Mouse (Mus musculus): Measurements from ENCODE around the gene Celf2. TPM values are rescaled to one million over a fixed set of nuclear protein-coding genes. Genes with fewer than 3 reads are reported as not detected.

The Celf2 gene
- polyA plus RNA-seq, 1 experiment, result 8.9 TPM

DNA sequence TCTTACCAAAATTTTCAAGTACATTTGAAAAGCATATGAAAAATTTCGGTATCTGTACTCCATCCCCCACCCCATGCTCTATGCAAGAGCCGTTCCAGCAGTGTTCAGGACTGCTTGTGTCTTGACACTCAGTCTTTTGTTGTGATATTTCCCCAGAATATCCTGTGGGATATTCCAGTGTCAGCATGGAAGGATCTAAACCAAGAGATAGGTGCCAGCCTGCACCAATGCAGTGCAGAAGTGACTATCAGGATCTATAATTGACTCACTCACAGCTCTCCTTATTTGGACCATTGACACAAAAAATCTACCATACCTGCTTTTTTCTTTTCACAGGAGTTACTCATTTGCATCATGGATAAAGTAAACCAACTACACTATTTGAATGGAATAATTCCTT, 116.9 kb downstream of the Celf2 start:
- Histone ChIP-seq H3K27ac (ENCODE audit: insufficient read depth, low read depth, low read length) (no peak overlapping the region), H3K4me3 (ENCODE audit: low read depth, low read length) (no peak overlapping the region), H3K4me1 (ENCODE audit: control insufficient read depth, insufficient read depth, insufficient read length, low read length) (no peaks in the 10 kb centered on the region), H3K36me3 (ENCODE audit: control insufficient read depth, insufficient read depth, low read length) (no peaks in the 10 kb centered on the region), H3K27me3 (ENCODE audit: control insufficient read depth, insufficient read depth, low read length) (no peaks in the 10 kb centered on the region)
- no peak for TF ChIP-seq CTCF (IDR thresholded peaks at IDR 0.05; ENCODE audit: extremely low read depth, insufficient read length, insufficient replicate concordance, low read depth, low read length)
- 80% methylated on average over 2 of the region's 2 CpGs for WGBS

DNA sequence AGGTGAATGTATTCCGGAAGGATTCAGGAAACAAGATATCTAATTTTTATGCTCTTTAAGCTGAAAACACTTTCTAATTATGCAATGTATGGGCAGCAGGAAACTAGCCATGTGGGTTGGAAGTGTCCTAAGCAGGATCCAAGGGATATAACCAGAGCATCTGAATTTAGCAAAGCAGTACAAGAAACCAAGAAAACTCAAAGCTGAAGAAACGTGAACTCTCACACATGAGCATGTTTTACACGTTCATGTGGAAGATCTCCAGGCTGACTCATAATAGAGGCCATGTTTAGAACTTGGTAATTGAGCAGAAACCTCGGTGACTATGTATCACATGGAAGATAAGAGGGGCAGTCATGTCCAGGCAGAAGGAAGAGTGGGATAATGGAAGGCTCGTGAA, 120.1 kb downstream of the Celf2 start:
- no peaks in the 10 kb centered on the region for H3K4me1 ChIP-seq (ENCODE audit: control insufficient read depth, insufficient read depth, insufficient read length, low read length)
- H3K36me3 ChIP-seq (ENCODE audit: control insufficient read depth, insufficient read depth, low read length), result no peaks in the 10 kb centered on the region
- no peak overlapping the region for H3K27ac ChIP-seq (ENCODE audit: insufficient read depth, low read depth, low read length)
- 69% methylated on average over 5 of the region's 5 CpGs for WGBS
- TF ChIP-seq POLR2A (IDR thresholded peaks at IDR 0.05; ENCODE audit: low read depth, low read length) (no peak), CTCF (IDR thresholded peaks at IDR 0.05; ENCODE audit: extremely low read depth, insufficient read length, insufficient replicate concordance, low read depth, low read length) (no peak)
- no peaks in the 10 kb centered on the region for H3K27me3 ChIP-seq (ENCODE audit: control insufficient read depth, insufficient read depth, low read length)
- H3K4me3 ChIP-seq (ENCODE audit: low read depth, low read length), result no peak overlapping the region

DNA sequence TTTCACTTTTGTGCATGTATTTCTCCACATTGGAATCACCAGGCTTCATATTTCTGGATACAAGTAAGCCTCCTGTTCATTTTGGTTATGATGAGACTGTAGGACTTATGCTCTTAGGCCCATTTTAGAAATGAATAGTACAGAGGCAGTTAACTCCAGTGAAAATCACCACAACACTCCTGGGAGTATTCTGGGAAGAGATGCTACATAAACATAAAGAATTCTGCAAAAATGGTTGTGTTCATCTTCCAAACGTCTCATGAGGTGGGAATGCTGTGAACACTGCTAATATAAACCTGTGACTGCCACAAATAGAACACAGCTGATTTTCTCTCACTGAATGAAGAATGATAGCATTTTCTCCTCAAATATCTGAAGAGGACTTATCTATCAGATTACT, 130.6 kb downstream of the Celf2 start:
- Histone ChIP-seq H3K27me3 (ENCODE audit: control insufficient read depth, insufficient read depth, low read length) (no peaks in the 10 kb centered on the region), H3K4me1 (ENCODE audit: control insufficient read depth, insufficient read depth, insufficient read length, low read length) (no peaks in the 10 kb centered on the region), H3K36me3 (ENCODE audit: control insufficient read depth, insufficient read depth, low read length) (no peaks in the 10 kb centered on the region), H3K27ac (ENCODE audit: insufficient read depth, low read depth, low read length) (no peak overlapping the region), H3K4me3 (ENCODE audit: low read depth, low read length) (no peak overlapping the region)
- WGBS, result 24% methylated on average over 1 of the region's 1 CpGs
- TF ChIP-seq POLR2A (IDR thresholded peaks at IDR 0.05; ENCODE audit: low read depth, low read length) (no peak), CTCF (IDR thresholded peaks at IDR 0.05; ENCODE audit: extremely low read depth, insufficient read length, insufficient replicate concordance, low read depth, low read length) (no peak)

DNA sequence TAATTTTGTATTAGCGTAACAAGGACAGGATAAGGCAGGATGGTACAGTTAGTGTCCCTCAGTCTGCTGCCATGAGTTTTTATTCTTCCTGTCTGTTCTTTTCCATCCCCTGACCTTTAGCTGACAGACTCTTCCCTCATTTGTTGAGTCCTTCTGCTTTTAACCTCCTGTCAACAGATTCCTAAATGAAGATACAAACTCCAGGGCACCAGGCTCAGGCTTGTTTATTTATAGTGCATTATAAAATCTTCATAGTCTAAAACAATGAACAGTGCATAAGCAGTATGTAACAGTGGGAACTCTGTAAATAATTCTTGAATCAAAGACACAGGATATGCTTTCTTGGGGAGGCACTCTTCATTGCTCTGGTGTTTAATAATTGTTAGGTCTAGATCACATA, 131.5 kb downstream of the Celf2 start:
- Histone ChIP-seq H3K27ac (ENCODE audit: insufficient read depth, low read depth, low read length) (no peak overlapping the region), H3K27me3 (ENCODE audit: control insufficient read depth, insufficient read depth, low read length) (no peaks in the 10 kb centered on the region), H3K36me3 (ENCODE audit: control insufficient read depth, insufficient read depth, low read length) (no peaks in the 10 kb centered on the region), H3K4me3 (ENCODE audit: low read depth, low read length) (no peak overlapping the region), H3K4me1 (ENCODE audit: control insufficient read depth, insufficient read depth, insufficient read length, low read length) (no peaks in the 10 kb centered on the region)
- TF ChIP-seq POLR2A (IDR thresholded peaks at IDR 0.05; ENCODE audit: low read depth, low read length) (no peak), CTCF (IDR thresholded peaks at IDR 0.05; ENCODE audit: extremely low read depth, insufficient read length, insufficient replicate concordance, low read depth, low read length) (no peak)
- WGBS, result 95% methylated on average over 1 of the region's 1 CpGs

DNA sequence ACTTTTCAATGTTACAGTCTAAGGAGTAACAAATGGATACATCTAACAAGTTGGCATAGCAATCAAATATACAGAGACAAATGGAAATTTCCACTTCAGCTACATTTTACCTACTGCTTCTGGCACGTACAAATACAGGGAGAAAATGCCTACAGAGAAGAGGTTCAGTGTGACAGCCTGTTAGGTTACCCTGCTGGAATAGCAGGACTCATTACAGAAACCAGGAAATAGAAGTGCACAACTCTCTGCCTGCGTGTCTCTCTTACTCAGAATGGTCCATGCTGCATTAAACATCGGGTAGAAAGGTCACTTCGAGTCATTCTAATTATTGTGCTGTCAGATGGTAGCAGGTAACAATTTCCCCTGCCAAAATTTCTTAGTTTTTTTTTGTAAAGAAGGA, 141.6 kb downstream of the Celf2 start:
- Histone ChIP-seq H3K4me1 (ENCODE audit: control insufficient read depth, insufficient read depth, insufficient read length, low read length) (no peaks in the 10 kb centered on the region), H3K4me3 (ENCODE audit: low read depth, low read length) (no peak overlapping the region), H3K27ac (ENCODE audit: insufficient read depth, low read depth, low read length) (no peak overlapping the region), H3K27me3 (ENCODE audit: control insufficient read depth, insufficient read depth, low read length) (no peaks in the 10 kb centered on the region), H3K36me3 (ENCODE audit: control insufficient read depth, insufficient read depth, low read length) (no peaks in the 10 kb centered on the region)
- TF ChIP-seq POLR2A (IDR thresholded peaks at IDR 0.05; ENCODE audit: low read depth, low read length), result no peak
- TF ChIP-seq CTCF (IDR thresholded peaks at IDR 0.05; ENCODE audit: extremely low read depth, insufficient read length, insufficient replicate concordance, low read depth, low read length), result no peak
- 64% methylated on average over 4 of the region's 4 CpGs for WGBS

DNA sequence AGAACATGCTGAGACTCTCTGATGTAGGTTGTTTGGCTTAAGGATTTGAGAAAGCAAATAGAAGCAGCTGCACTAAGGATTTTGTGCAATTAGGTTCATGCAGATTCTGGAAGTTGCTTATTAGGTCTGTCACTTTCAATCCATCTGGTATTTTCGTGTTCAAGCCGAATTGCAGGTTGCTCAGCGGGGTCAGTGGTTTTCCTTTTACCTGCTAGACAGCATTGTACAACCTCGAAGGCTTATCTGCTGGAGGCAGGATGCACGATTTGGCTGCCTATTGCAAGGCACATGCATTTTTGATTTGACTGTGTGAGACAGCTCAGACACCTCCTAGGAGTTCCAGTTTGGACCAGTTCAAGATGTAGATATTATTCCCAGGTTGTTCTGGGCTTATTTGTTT, 149.8 kb downstream of the Celf2 start:
- H3K27ac ChIP-seq (ENCODE audit: insufficient read depth, low read depth, low read length), result no peak overlapping the region
- no peaks in the 10 kb centered on the region for H3K36me3 ChIP-seq (ENCODE audit: control insufficient read depth, insufficient read depth, low read length)
- H3K4me3 ChIP-seq (ENCODE audit: low read depth, low read length), result no peak overlapping the region
- 64% methylated on average over 5 of the region's 5 CpGs for WGBS
- TF ChIP-seq CTCF (IDR thresholded peaks at IDR 0.05; ENCODE audit: extremely low read depth, insufficient read length, insufficient replicate concordance, low read depth, low read length) (no peak), POLR2A (IDR thresholded peaks at IDR 0.05; ENCODE audit: low read depth, low read length) (no peak)
- no peaks in the 10 kb centered on the region for H3K4me1 ChIP-seq (ENCODE audit: control insufficient read depth, insufficient read depth, insufficient read length, low read length)
- no peaks in the 10 kb centered on the region for H3K27me3 ChIP-seq (ENCODE audit: control insufficient read depth, insufficient read depth, low read length)

DNA sequence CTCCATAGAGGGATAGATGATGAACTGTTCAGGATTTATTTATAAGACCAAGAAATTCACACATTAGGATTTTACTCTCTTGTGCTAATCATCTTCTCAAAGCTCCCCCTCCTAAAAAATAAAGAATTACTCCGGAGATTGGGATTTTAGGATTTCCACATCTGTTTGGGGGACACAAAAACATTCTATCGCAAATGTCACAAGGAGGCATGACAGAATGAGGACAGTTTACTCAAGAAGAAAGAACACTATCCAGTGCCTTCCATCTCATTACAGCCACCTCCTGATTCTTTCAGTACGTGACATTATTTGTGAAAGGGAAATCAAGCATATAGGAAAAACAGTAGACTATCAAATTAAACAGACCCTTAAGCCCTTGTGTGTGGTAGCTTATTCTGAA, 150.5 kb downstream of the Celf2 start:
- Histone ChIP-seq H3K27ac (ENCODE audit: insufficient read depth, low read depth, low read length) (no peak overlapping the region), H3K27me3 (ENCODE audit: control insufficient read depth, insufficient read depth, low read length) (no peaks in the 10 kb centered on the region), H3K4me3 (ENCODE audit: low read depth, low read length) (no peak overlapping the region), H3K36me3 (ENCODE audit: control insufficient read depth, insufficient read depth, low read length) (no peaks in the 10 kb centered on the region), H3K4me1 (ENCODE audit: control insufficient read depth, insufficient read depth, insufficient read length, low read length) (no peaks in the 10 kb centered on the region)
- 84% methylated on average over 3 of the region's 3 CpGs for WGBS
- TF ChIP-seq POLR2A (IDR thresholded peaks at IDR 0.05; ENCODE audit: low read depth, low read length) (no peak), CTCF (IDR thresholded peaks at IDR 0.05; ENCODE audit: extremely low read depth, insufficient read length, insufficient replicate concordance, low read depth, low read length) (no peak)

DNA sequence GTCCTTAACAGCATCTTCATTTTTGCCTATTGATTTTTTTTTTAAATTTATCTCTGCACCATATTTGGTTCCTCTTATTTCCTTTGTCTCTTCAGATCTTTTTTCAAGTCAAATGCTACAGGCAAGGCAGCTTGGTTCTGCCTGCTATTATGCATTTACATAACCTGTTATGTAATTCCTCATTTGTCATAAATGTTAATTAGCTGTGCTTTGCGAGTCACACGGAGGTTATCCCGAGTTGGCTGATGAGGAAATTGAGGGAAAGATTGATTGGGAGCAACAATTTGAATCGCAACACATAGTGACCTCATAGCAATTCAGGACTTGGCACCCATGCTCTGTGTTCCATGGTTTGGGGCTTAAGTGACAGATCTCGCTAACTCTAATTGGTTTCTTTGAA, 158.1 kb downstream of the Celf2 start:
- Histone ChIP-seq H3K4me3 (ENCODE audit: low read depth, low read length) (no peak overlapping the region), H3K4me1 (ENCODE audit: control insufficient read depth, insufficient read depth, insufficient read length, low read length) (no peaks in the 10 kb centered on the region), H3K27me3 (ENCODE audit: control insufficient read depth, insufficient read depth, low read length) (no peaks in the 10 kb centered on the region), H3K27ac (ENCODE audit: insufficient read depth, low read depth, low read length) (no peak overlapping the region), H3K36me3 (ENCODE audit: control insufficient read depth, insufficient read depth, low read length) (no peaks in the 10 kb centered on the region)
- no peak for TF ChIP-seq POLR2A (IDR thresholded peaks at IDR 0.05; ENCODE audit: low read depth, low read length)
- no peak for TF ChIP-seq CTCF (IDR thresholded peaks at IDR 0.05; ENCODE audit: extremely low read depth, insufficient read length, insufficient replicate concordance, low read depth, low read length)
- WGBS, result 74% methylated on average over 5 of the region's 5 CpGs
